8 mouse cellular contexts compared by ENCODE assay signal in the genomic region with DNA sequence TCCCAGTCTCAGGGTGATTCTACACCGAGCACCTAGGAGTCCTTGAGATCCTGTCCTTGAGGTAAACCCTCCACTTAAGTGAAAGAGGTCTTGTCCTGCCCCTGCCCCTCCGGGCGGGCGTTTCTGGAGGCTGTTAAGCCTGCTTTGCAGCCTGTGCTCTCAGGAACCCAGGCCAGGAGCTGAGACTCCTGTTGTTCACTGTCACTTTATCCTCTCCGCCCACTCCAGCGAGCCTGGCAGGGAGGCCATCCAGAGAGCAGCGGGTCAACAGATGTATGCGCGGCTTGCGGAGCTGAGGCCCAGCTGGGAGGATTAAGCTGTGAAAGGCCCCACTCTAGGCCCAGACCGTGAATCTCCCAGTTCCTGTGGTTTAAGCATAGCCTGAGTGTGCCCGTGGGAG.
DNase-seq lines count a peak whose midpoint lies in the region; ATAC-seq and TF ChIP-seq lines count a peak whose summit lies in the region.

No protein-coding gene starts in this region.

- TF ChIP-seq POLR2A in cortical plate, adult 2 months (IDR thresholded peaks at IDR 0.05; ENCODE audit: extremely low read depth, insufficient read depth, low read length): no peak

- no peak for DNase-seq in left cerebral cortex, adult 2 months (ENCODE audit: extremely low spot score in 1 of 2, low spot score in 2 of 2)
- DNase-seq in left cerebral cortex, adult 18-20 months (ENCODE audit: low spot score in 2 of 2): no peak
- DNase-seq in limb, embryonic 10.5 days (ENCODE audit: low spot score): peak; percentile 57
- peak; percentile 72 for DNase-seq in retina, embryonic 14.5 days (ENCODE audit: low spot score)
- DNase-seq in layer of hippocampus, adult 18-20 months (ENCODE audit: low spot score in 2 of 2): no peak
- no peak for DNase-seq in frontal cortex, adult 2 months (ENCODE audit: extremely low spot score in 1 of 2, low spot score in 1 of 2)

- H3K9me3 ChIP-seq in limb, embryonic 10.5 days (replicated peaks): no peaks in the 10 kb centered on the region

- H3K4me1 ChIP-seq in cortical plate, adult 2 months (ENCODE audit: control insufficient read depth, insufficient read depth, low read length): peaks cover 9% of the 10 kb centered on the region
- peaks cover 31% of the 10 kb centered on the region for H3K4me1 ChIP-seq in limb, embryonic 10.5 days

- no peak overlapping the region for H3K4me3 ChIP-seq in left cerebral cortex, adult 2 months
- H3K4me3 ChIP-seq in cortical plate, adult 2 months (ENCODE audit: insufficient read depth, low read length): no peak overlapping the region
- no peak overlapping the region for H3K4me3 ChIP-seq in limb, embryonic 10.5 days

- no peaks in the 10 kb centered on the region for H3K36me3 ChIP-seq in limb, embryonic 10.5 days

- peak overlapping the region; percentile 93 for H3K27ac ChIP-seq in left cerebral cortex, adult 2 months
- H3K27ac ChIP-seq in cortical plate, adult 2 months (ENCODE audit: insufficient read depth, low read length): 0 out of 2 replicates have a peak overlapping the region, but pooled peaks have one; percentile 19
- peak overlapping the region; percentile 54; the same call in 1 of the 2 replicates for H3K27ac ChIP-seq in limb, embryonic 10.5 days

- 3% methylated on average over 12 of the region's 12 CpGs for WGBS in limb, embryonic 10.5 days

- peaks cover 18% of the 10 kb centered on the region; the same call in 1 of the 2 replicates for H3K27me3 ChIP-seq in limb, embryonic 10.5 days (ENCODE audit: low read depth, poor library complexity, severe bottlenecking)

- no peak for TF ChIP-seq CTCF in left cerebral cortex, adult 2 months (IDR thresholded peaks at IDR 0.05)
- TF ChIP-seq CTCF in cortical plate, adult 2 months (IDR thresholded peaks at IDR 0.05; ENCODE audit: extremely low read depth, insufficient read depth, low read length): no peak

- intact Hi-C loops in left cerebral cortex, adult 2 months (cut with DNase I): loop anchor here (1.0 to 5.0 kb wide), 4 partner anchors 144 to 386 kb away; a partner anchor contains a TSS

- ATAC-seq in CD4-positive, CD25-positive, alpha-beta regulatory T cell, adult 4 months: no peak

Comparison
In these comparisons a context has a peak if more than half of its experiments do, and no peak if none do; other contexts are left out.
1. DNase-seq: peak in limb, embryonic 10.5 days (single experiment) and retina, embryonic 14.5 days (single experiment); none in left cerebral cortex, adult 2 months (0 of 2), left cerebral cortex, adult 18-20 months (0 of 2), layer of hippocampus, adult 18-20 months (0 of 2) and frontal cortex, adult 2 months (0 of 2).
2. H3K27ac ChIP-seq: peak in every context shown above with its lines; median percentile 93 in left cerebral cortex, adult 2 months; 54 in limb, embryonic 10.5 days; 19 in cortical plate, adult 2 months.